Mouse (Mus musculus): Measurements from ENCODE around the gene Aloxe3.

The Aloxe3 gene

DNA sequence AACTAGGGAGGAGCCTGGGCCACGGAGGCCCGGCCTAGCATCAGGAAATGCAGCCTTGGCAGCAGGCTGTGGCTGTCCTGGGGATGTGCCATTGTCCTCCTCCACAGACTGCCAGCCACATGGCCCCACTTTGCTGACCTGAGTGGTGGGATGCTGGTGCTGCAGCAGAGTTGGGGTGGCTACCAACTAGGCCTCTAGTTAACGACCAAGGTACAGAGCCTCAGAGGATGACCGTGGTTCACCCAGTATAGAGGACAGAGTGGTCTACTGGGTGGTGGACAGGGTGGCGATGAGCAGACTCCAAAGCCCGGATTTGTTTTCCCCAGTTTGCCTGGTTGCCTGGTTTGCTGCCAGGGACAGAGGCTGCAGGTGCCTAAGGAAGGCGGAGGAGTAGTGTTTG, 49.0 kb downstream of the Aloxe3 start:
- no peak for DNase-seq (ENCODE audit: low spot score in 2 of 2)

DNA sequence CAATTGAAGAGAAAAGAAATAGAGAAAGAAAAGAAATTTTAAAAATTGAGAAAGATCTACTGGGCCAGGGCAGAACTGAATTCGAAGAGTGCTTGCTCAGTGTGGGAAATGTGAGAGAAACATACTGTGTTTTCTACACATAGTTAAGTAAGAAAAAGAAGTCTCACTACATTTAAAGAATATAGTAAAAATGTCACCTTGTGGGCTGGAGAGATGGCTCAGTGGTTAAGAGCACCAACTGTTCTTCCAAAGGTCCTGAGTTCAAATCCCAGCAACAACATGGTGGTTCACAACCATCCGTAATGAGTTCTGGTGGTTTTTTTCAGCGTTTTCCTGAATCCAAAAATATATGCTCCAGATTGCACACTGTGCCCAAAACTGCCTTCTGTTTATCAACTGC, 52.8 kb downstream of the Aloxe3 start:
- no peak for DNase-seq (ENCODE audit: low spot score in 2 of 2)

DNA sequence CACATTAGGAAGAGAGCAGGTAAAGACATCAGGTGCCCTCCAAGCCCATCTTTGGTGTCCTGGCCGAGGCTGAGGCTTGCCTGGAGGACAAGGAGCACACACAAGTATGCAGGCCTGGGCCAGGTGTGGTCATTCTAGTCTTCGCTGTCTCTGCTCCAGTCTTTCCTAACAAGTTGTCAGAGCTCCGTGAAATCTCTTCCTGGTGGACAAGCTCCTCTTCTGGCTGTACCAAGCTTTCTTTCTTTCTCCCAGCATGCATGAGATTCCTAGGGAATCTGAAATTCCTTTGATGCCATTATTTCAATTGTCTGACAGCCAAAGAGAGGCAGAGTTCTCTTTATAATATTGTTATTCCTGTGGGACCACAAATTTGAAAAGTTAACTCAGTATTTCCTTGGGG, 53.8 kb downstream of the Aloxe3 start:
- no peak for DNase-seq (ENCODE audit: low spot score in 2 of 2)

DNA sequence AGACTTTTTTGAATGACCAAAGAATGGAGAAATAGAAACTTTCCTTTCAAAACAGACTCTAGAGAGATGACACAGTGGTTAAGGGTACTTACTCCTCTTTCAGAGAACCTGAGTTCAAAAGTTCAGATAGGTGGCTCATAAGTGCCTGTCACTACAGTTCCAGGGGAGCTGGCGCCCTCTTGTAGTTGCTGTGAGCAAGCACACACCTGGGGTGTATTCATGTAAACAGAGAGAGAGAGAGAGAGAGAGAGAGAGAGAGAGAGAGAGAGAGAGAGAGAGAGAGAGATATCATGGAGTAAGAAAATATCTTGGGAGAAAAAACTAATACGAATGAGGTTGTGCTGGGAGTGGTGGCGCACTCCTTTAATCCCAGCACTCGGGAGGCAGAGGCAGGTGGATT, 54.4 kb downstream of the Aloxe3 start:
- DNase-seq (ENCODE audit: low spot score in 2 of 2), result no peak

DNA sequence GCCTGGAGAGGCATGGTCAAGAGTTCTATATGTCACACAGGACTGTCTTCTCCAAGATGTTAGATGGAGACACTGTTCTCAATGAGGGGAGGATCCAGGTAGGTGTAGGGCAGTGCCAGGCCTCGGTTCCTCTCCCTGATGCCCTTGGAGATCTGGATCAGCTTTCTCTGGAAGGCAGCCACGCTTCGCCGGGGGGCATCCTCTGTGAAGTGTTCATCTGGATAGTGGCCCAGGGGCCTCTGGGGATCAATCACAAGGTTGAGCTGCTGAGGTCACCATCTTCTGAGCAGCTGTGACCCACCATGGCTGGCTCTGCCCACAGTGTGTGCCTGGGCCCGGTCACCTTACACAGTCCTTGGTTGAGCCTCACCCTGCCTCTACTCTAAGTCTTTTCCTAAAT, 59.3 kb downstream of the Aloxe3 start:
- no peak for DNase-seq (ENCODE audit: low spot score in 2 of 2)

DNA sequence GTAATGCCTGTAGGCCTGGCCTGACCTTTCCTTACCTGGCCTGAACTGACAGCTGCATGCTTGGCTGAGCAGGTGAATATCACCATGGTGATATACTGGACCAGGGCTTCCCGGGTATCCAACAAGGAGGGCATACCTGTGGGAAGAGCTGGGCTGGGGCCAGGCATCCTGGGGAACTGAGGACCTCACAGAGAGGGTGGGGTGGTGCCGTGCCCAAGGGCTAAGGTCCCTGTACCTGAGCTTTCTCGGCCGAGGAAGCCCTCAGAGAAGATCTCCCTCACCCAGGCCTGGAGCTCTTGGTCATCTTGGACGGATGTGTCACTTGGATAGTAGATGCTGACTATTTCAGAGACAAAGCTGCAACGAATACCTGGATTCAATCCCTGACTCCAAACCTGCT, 60.2 kb downstream of the Aloxe3 start:
- no peak for DNase-seq (ENCODE audit: low spot score in 2 of 2)

DNA sequence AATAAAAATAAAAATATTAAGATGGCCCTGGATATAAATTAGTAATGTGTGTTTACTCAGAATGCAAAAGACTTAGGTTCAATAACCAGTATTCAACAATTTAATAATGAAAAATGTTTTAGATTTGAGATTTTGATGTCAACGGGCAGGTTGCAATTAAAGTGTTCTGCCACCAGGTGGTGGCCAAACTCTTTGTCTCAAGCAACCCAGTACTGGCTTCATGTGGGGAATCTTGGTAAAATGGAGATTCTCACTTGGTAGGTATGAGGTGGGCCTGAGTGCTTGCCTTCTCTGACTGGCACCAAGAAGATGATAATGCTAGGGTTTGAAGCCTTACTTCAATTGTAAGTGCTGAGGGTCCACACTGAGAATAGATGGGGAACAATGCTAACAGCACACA, 67.1 kb downstream of the Aloxe3 start:
- no peak for DNase-seq (ENCODE audit: low spot score in 2 of 2)

DNA sequence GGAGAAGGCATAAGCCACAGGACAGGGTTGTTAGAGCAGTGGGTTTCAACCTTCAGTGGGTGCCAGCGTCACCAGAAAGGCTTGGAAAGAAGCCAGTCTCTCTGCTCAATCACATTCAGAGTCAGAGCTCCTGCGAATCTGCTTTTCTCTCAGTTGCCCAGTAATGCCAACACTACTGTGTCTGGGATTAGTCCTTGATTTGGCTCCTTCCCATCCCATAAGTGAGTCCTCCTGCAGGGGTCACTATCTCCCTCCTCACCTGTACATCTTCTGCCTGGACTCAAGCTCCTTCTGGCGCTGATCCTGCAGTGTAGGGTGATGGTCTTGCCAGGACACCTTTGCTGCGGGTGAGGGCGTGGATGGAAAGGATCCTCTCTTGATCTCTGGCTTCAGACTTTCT, 71.1 kb downstream of the Aloxe3 start:
- DNase-seq (ENCODE audit: low spot score in 2 of 2), result no peak

DNA sequence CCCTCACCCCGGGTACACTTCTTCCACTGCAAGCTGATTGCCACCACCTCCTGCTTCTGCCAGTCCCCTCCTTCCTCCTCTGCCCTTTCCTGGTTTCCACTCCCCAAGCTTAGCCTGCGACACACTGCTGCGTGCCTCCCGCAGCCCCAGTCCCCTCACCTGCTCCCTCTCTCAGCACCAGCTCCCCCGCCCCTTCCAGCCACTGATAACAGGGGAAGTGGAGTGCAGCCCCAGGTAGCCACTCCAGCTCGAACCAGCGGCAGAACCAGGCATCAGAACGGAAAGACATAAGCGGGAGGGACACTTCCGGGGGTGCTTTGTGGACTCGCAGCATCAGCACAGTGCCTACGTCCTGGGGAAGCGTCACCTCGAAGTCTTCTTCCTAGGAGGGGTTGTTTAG, 71.5 kb downstream of the Aloxe3 start:
- no peak for DNase-seq (ENCODE audit: low spot score in 2 of 2)

DNA sequence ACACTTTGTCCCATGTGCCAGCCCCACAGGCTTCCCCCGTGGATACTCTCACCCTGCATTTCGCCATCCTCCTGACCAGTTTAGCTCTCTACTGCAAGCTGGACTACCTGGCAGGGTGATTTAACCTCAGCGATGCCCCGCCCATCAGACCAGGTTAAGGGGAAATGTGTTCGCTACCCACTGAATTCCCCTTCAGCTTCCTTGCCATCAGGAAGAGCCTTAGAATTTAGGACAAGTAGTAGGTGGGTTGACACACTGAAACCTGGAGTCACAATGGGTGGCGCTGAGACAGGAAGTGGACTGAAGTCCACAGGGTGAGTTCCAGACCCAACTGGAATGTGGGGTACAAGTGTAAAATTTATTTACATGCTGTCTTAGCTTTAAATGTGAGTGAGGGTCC, 72.0 kb downstream of the Aloxe3 start, which contains the start of gene Alox8:
TSS of gene Alox8 (minus strand) at position 101 of the 400 bp plus-strand sequence.
- DNase-seq (ENCODE audit: low spot score in 2 of 2), result no peak

All from heart, adult 9 months (tissue).